Mouse (Mus musculus): ENCODE data around the gene Sf3a1. TPM values are rescaled to one million over a fixed set of nuclear protein-coding genes. Genes with fewer than 3 reads are reported as not detected.

The Sf3a1 gene
- total RNA-seq, 2 experiments from 2014 or later, result 63.8 to 67.4 TPM

DNA sequence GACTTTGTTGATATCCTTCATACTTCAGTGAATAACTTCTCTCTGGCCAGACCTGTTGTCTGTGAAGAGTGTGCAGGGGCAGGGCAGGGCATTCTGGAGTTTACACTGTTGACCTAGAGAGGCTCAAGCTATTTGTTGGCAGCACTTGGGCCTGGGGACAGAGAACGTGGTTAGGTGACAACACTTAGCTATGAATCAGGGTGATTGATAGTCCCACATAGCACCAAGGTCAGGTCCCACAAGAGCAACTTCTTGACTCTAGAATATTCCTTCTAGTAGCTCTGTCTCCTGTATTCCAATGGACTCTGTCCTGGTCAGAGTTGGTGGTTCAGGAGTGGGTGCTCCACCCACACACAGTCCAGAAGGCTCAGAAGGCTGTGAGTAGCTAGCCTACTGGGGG lies 50.6 kb downstream of the Sf3a1 start:
- intact Hi-C loops (cut with DNase I), result loop anchor here (10.0 kb wide), 1 partner anchor 206 kb away; no protein-coding TSS in a partner anchor
- no peak for DNase-seq (ENCODE audit: extremely low spot score in 1 of 2, low spot score in 2 of 2)
- Histone ChIP-seq H3K27ac (no peak overlapping the region), H3K4me3 (no peak overlapping the region)
- TF ChIP-seq CTCF (IDR thresholded peaks at IDR 0.05), result no peak

DNA sequence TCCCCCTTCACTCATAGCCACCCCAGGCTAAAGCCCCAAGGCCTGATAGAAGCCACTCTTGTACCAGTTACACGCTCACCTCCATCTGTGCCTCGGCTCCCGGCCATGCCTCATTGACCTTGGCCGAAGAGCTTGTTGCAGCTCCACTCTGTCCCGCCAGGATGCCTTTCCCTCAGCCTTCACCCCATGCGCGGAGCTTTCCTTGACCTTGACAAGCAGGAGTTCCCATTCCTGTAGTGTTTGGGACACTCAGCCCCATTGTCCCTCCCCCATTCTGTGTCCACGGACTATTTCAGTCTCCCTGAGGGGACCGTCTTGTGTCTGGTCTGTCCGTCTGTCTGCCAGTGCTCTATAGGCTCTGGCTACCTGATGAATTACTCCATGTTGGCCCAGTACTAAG lies 53.0 kb downstream of the Sf3a1 start:
- intact Hi-C loops (cut with DNase I), result loop anchor here (10.0 kb wide), 1 partner anchor 208 kb away; no protein-coding TSS in a partner anchor
- no peak overlapping the region for H3K4me3 ChIP-seq
- DNase-seq (ENCODE audit: extremely low spot score in 1 of 2, low spot score in 2 of 2), result no peak
- no peak for TF ChIP-seq CTCF (IDR thresholded peaks at IDR 0.05)
- no peak overlapping the region for H3K27ac ChIP-seq

DNA sequence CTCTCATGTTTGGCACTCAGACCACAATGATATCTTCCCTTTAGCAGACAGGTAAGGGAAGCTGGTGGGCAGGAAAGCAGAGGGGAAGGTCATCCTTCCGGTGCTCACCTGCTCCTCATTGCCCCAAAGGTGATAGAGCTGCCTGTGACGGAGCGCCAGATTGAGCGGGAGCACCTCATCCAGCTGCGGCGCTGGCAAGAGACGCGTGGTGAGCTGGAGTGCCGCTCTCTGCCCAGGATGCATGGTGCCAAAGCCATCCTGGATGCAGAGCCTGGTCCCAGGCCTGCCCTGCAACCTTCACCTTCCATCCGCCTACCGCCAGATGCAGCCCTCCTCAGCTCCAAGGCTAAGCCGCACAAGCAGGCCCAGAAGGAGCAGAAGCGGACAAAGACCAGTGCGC lies 54.4 kb downstream of the Sf3a1 start:
- no peak for TF ChIP-seq CTCF (IDR thresholded peaks at IDR 0.05)
- DNase-seq (ENCODE audit: extremely low spot score in 1 of 2, low spot score in 2 of 2), result no peak
- intact Hi-C loops (cut with DNase I), result loop anchor here (10.0 kb wide), 1 partner anchor 210 kb away; no protein-coding TSS in a partner anchor
- Histone ChIP-seq H3K4me3 (no peak overlapping the region), H3K27ac (no peak overlapping the region)

DNA sequence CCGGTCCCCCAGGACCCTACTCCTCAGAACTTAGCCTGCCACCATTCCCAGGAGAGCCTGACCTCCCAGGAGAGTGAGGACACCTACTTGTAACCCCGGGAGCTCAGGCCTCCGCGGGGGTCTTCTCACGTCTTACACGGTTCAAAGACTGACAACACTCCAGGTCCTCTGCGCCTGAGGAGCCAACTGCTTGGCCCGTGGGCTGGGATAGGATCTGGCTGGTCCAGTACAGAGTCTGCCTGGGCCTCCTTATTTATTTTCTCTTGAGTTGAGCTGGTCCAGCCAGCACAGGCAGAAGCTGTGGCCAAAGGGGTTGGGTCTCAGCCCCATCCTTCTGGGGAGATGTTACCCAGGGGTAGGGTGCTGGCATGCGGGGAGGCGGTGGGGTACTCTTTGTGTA lies 54.9 kb downstream of the Sf3a1 start:
- no peak for DNase-seq (ENCODE audit: extremely low spot score in 1 of 2, low spot score in 2 of 2)
- intact Hi-C loops (cut with DNase I), result loop anchor here (10.0 kb wide), 1 partner anchor 210 kb away; no protein-coding TSS in a partner anchor
- no peak for TF ChIP-seq CTCF (IDR thresholded peaks at IDR 0.05)
- no peak overlapping the region for H3K4me3 ChIP-seq
- H3K27ac ChIP-seq, result no peak overlapping the region; the same call in 1 of the 2 replicates

DNA sequence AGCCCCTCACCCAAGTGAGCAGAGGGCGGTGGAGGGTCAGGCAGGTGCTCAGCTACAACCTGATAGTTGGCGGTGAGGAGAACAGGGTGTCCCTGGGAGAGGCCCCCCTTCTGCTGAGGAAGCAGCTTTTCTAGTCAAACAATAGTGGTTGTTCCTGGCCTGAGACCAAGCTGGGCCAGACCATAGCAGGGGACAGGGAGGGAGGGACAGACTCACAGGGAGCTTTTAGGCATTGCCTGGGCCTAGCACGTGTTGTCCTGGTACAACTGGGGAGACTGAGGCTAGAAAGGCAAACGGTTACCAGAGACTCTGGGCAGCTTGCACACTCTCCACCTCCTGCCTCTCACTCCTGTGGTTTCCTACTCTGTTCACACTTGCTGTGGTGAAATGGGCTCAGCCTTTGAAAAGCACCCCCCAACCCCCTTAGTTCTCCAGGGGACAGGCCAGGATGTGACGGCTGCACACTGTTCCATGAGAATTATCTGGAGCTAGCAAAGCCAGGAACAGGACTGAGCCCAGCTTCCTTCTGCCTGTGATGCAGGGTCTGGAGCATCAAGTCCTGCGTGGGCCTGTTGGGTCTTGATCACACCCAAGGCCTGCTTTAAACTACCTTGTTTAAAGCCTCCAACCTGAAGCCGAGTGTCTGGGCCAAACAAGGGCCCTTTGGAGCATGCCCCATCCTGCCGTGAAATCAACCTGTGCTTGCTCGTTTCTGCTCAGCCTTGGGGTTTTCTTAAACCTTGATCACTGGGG lies 56.3 kb downstream of the Sf3a1 start:
- no peak for DNase-seq (ENCODE audit: extremely low spot score in 1 of 2, low spot score in 2 of 2)
- TF ChIP-seq CTCF (IDR thresholded peaks at IDR 0.05), result no peak
- intact Hi-C loops (cut with DNase I), result loop anchor here (10.0 kb wide), 1 partner anchor 212 kb away; no protein-coding TSS in a partner anchor
- Histone ChIP-seq H3K4me3 (no peak overlapping the region), H3K27ac (peak overlapping the region; percentile 58)

DNA sequence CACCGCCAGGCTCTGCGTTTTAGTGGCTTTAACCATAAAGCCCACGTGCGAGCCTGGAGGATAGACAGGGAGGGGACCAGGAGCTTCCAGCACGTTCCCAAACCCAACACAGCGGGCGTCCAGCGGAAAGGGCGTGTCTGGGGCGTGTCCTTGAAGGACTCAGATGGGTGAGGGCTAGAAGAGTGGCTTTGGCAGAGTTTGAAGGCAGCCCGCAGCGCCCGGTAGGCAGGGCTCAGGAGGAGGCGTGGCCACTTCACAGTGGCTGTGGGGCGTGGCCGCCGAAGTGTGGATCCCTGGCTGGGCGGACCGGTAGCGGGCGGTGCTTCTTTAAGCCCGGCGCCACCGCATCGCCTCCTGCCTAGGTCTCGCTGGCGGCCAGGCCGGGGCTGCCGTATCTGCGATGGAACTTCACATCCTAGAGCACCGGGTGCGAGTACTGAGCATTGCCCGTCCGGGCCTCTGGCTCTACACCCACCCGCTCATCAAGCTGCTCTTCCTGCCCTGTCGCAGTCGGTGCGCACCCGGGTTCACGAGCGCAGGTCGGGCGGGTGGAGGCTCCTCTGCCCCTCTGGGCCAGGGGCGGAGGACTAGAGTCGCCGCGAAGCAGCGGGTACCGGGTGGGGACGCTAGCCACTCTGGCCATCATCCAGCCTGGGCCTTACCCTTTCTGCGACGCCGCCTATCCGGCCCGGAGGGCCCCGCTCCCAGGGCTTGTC lies 57.9 kb downstream of the Sf3a1 start, which contains the start of gene Castor1:
Gene Castor1 (plus strand): TSS at position 312 of the 716 bp plus-strand sequence.
- peak; percentile 61 to 68 for DNase-seq (ENCODE audit: extremely low spot score in 1 of 2, low spot score in 2 of 2)
- peak within 1 kb of the TSS; percentile 46 for H3K4me3 ChIP-seq
- H3K27ac ChIP-seq, result peak within 1 kb of the TSS; percentile 84
- TF ChIP-seq CTCF (IDR thresholded peaks at IDR 0.05), result no peak
- intact Hi-C loops (cut with DNase I), result loop anchor here (10.0 kb wide), 1 partner anchor 213 kb away; no protein-coding TSS in a partner anchor

DNA sequence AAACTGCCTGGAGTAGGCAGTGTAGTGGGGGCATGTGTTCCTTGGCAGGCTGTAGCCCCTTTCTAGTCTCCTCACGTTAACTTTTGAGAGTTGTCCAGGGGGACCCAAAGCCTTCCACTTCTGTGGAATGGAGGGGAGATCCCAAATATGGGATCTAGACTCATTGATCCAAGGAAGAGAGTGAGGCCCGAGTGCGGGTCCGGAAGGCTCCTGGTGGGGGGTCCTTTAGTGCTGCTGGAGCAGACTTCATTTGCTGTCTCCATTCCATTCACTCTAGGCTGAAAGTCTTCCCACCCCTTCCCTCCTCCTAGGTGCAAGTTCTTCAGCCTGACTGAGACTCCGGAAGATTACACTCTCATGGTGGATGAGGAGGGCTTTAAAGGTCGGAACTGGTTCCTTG lies 58.5 kb downstream of the Sf3a1 start:
- no peak for TF ChIP-seq CTCF (IDR thresholded peaks at IDR 0.05)
- DNase-seq (ENCODE audit: extremely low spot score in 1 of 2, low spot score in 2 of 2), result no peak
- intact Hi-C loops (cut with DNase I), result loop anchor here (1.0 to 10.0 kb wide), 4 partner anchors 40 to 214 kb away; partner anchors contain the start of genes Ccdc157, Rnf215 and Sf3a1
- Histone ChIP-seq H3K27ac (peak overlapping the region; percentile 84), H3K4me3 (peak overlapping the region; percentile 46)

DNA sequence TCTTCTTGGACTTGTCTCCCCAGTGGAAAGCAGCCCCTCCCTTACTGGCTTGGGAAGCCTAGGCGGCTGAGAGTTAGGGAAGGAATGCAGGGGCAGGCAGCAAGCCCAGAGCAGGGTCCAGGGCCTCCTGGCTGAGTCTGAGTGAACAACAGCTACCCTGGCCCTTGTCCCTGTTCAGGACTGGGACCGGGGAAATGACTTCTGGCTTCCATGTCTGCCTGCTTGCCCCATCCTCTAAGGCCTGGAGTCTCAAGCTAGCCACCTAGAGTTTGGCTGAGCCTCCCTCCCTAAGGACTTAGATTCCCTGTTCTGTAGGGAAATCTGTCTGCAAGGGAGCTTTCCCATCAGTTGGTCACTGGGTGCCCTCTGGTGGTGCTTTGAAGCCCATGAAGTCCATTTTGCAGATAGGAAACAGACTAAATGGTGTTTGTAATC lies 59.2 kb downstream of the Sf3a1 start:
- peak; percentile 71 to 72 for DNase-seq (ENCODE audit: extremely low spot score in 1 of 2, low spot score in 2 of 2)
- H3K27ac ChIP-seq, result peak overlapping the region; percentile 84
- TF ChIP-seq CTCF (IDR thresholded peaks at IDR 0.05), result peak; percentile 83
- intact Hi-C loops (cut with DNase I), result loop anchor here (1.0 to 10.0 kb wide), 4 partner anchors 39 to 215 kb away; partner anchors contain the start of genes Ccdc157, Rnf215 and Sf3a1
- H3K4me3 ChIP-seq, result no peak overlapping the region

DNA sequence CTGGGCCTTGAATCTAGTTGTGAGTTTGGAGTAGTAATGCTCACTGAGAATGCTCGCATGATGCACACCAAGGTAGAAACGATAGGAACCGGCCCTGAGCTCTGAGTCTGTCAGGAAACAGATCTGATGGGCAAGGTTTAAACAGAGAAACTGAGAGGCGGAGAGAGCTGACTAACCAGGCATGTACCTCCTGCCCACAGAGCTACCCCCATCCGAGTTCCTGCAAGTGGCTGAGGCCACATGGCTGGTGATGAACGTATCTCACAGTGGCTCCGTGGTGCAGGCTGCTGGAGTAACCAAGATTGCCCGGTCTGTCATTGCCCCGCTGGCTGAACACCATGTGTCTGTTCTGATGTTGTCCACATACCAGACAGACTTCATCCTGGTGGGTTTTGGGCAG lies 59.8 kb downstream of the Sf3a1 start:
- peak overlapping the region; percentile 84; the same call in 1 of the 2 replicates for H3K27ac ChIP-seq
- H3K4me3 ChIP-seq, result no peak overlapping the region
- intact Hi-C loops (cut with DNase I), result loop anchor here (1.0 to 10.0 kb wide), 4 partner anchors 38 to 215 kb away; partner anchors contain the start of genes Ccdc157, Rnf215 and Sf3a1
- peak in 1 of 2 experiments; percentile 31 for DNase-seq (ENCODE audit: extremely low spot score in 1 of 2, low spot score in 2 of 2)
- no peak for TF ChIP-seq CTCF (IDR thresholded peaks at IDR 0.05)

DNA sequence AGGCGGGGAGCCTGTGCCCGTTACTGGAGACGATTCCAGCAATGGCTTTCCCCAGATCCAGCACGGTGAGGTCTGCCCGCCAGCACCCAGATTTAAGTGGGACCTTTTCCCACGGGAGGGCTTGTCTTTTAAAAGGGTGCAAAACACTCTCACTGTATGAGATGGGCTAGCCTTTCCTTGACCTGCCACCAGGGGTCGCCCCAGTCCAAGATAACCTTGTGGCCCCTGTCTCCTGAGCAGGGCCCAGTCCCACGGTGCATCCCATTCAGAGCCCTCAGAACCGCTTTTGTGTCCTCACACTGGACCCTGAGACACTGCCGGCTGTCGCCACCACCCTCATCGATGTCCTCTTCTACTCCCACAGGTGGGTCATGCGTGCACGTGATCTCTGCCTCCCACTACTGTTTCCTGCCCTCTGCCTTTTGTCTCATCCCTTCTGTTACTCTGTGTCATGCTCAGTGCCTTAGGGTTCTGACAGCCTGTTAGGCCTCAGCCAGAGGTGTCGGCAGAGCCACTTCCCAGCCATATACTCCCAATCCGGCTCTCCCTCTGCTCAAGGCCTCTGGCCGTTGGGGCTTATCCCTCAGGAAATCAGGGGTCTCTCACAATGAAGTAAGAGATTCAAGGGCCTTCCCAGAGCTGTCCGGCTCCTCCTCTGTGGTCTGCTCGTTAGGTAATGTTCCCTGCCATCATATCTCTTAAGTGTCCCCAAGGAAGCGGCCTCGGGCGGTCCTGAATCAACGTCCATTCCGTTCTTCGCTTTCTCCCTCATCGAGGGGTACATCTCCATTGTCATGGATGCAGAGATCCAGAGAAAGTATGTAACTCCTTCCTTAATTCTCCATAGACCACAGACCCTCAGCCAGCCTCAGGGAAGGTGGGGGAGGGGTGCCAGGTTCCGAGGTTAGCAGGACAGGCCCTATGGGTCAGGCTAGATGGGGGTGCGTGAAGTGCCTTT lies 60.6 kb downstream of the Sf3a1 start:
- no peak overlapping the region for H3K27ac ChIP-seq
- H3K4me3 ChIP-seq, result no peak overlapping the region
- TF ChIP-seq CTCF (IDR thresholded peaks at IDR 0.05), result peak; percentile 80
- peak; percentile 63 to 68 for DNase-seq (ENCODE audit: extremely low spot score in 1 of 2, low spot score in 2 of 2)
- intact Hi-C loops (cut with DNase I), result no loop called here

Measured in left cerebral cortex, adult 2 months (tissue).